Mouse (Mus musculus) liver, embryonic 14.5 days (tissue): ENCODE results near the gene Dync1i2. TPM values are rescaled to one million over a fixed set of nuclear protein-coding genes. Genes with fewer than 3 reads are reported as not detected.
A peak's percentile ranks its signal among the peaks of the same experiment; 100 is the strongest.

Experiments
- ATAC-seq: fragments of 200-750 bp; cut with Nextera tagmentation; 2 replicates; pipeline ENCODE4 v1.8.0; 2017; ENCODE audit warnings: moderate number of reproducible peaks, mild to moderate bottlenecking, moderate library complexity; ENCODE audit not compliant: insufficient read depth
- DNase-seq, 3 experiments: peaks; one replicate each; pipeline ENCODE4 v3.0.0-alpha.2; 2012 to 2013; ENCODE audit warnings: low read depth in 3 of 3, low spot score in 3 of 3
- H3K27ac ChIP-seq: fragments of 300-500 bp; sonication (generic); 2 replicates; pipeline ENCODE4 v1.5.1; 2014; ENCODE audit warnings: moderate library complexity, mild to moderate bottlenecking, control low read depth, inconsistent platforms
- H3K27me3 ChIP-seq: fragments of 300-500 bp; sonication (generic); 2 replicates; pipeline ENCODE4 v1.6.1; 2014; ENCODE audit warnings: mild to moderate bottlenecking, low read length, moderate library complexity; ENCODE audit not compliant: control insufficient read depth, insufficient read depth
- H3K36me3 ChIP-seq: fragments of 300-500 bp; sonication (generic); replicated peaks from 2 replicates; pipeline ENCODE4 v1.6.1; 2014; ENCODE audit warnings: low read depth; ENCODE audit not compliant: control insufficient read depth, insufficient read depth
- H3K4me1 ChIP-seq, 2 experiments: fragments of 200-500 bp in 1 of 2; fragments of 300-500 bp in 1 of 2; sonication (generic) in 1 of 2; replicated peaks; 2 replicates each; pipeline ENCODE4 v1.6.1; 2012 to 2014; ENCODE audit warnings: antibody characterized with exemption in 1 of 2, inconsistent platforms in 1 of 2, low read length in 1 of 2; ENCODE audit not compliant: control insufficient read depth in 2 of 2, insufficient read depth in 2 of 2
- H3K4me2 ChIP-seq: fragments of 300-500 bp; sonication (generic); 2 replicates; pipeline ENCODE4 v1.6.1; 2014; ENCODE audit warnings: low read depth, mild to moderate bottlenecking, control low read depth, moderate library complexity
- H3K4me3 ChIP-seq, 2 experiments: fragments of 200-500 bp in 1 of 2; fragments of 300-500 bp in 1 of 2; sonication (generic) in 1 of 2; 2 replicates each; pipeline ENCODE4 v1.5.1; 2012 to 2014; ENCODE audit warnings: low read depth in 2 of 2, low read length in 2 of 2, mild to moderate bottlenecking in 2 of 2, control low read depth in 1 of 2, inconsistent platforms in 1 of 2, moderate library complexity in 1 of 2; ENCODE audit not compliant: insufficient read depth in 1 of 2
- H3K9ac ChIP-seq: fragments of 300-500 bp; sonication (generic); replicated peaks from 2 replicates; pipeline ENCODE4 v1.6.1; 2014; ENCODE audit warnings: mild to moderate bottlenecking, control low read depth, moderate library complexity
- H3K9me3 ChIP-seq: fragments of 300-500 bp; sonication (generic); 2 replicates; pipeline ENCODE4 v1.6.1; 2016; ENCODE audit warnings: low read length, mixed read lengths; ENCODE audit not compliant: control insufficient read depth
- CTCF ChIP-seq: IDR thresholded peaks from 2 replicates; pipeline ENCODE4 v1.5.1; 2016; ENCODE audit warnings: antibody characterized with exemption, low read depth, control low read depth
- EP300 ChIP-seq: IDR thresholded peaks from 2 replicates; pipeline ENCODE4 v1.6.1; 2016; ENCODE audit warnings: antibody characterized with exemption, low read depth
- WGBS: fragments of 180-500 bp; shearing (Covaris S2); extraction: QIAGEN DNeasy Blood & Tissue Kit; methylation state at CpG from one replicate; pipeline ENCODE4 v1.1.7; 2014; ENCODE audit not compliant: insufficient replicate concordance; 5-methylcytosine and 5-hydroxymethylcytosine counted together
- polyA plus RNA-seq, 2 experiments: library from polyadenylated mRNA; depleted of rRNA in 1 of 2; stranded (reverse) in 1 of 2; unstranded in 1 of 2; fragments of >200 nt; fragmentation: Nextera tagmentation in 1 of 2; extraction: Ambion mirVana in 1 of 2; gene quantifications; 2 replicates each; pipeline versions ENCODE4 v1.2.1 to v1.2.3; 2012 to 2014

Gene Dync1i2
- polyA plus RNA-seq, 2 experiments, result 24.8 to 29.9 TPM

DNA sequence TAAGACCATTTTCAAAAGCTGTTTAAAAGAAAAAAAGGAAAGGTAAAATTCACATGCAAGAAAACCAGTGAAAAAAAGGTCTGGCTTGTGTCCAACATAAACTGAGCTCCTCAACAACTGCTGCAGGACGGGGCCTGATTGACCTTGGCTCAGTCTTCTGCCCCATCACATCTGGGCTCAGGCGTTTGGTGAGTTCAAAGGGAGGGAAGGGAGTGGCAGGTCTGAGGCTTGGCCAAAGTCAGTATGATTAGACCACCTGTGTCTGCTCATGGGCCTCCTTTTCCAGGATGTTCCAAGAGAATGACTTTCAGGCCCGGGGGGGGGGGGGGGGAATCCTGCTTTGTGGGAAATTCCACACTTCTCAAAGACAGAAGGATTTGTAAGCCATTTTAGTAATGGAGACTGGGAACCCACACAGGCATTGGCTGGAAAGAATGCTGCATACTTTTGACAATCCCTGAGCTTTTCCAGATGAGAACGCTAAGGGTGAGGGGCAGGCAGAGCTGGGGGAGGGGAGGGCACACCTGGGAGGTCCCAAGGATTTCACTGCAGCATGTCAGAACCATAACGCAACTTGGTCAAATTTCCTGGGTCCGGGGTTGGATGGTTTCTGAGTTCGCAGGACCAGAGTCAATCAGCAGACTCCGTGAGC lies 30.8 kb upstream of the Dync1i2 start:
- H3K9ac ChIP-seq, result no peak overlapping the region
- H3K9me3 ChIP-seq, result no peaks in the 10 kb centered on the region
- peaks cover 0 to 6% of the 10 kb centered on the region in 2 experiments; a peak in 3 of 4 replicates for H3K4me1 ChIP-seq
- H3K36me3 ChIP-seq, result no peaks in the 10 kb centered on the region
- DNase-seq, result no peak
- no peak for TF ChIP-seq EP300
- TF ChIP-seq CTCF, result no peak
- no peak overlapping the region for H3K4me2 ChIP-seq
- H3K4me3 ChIP-seq, result no peak overlapping the region
- H3K27ac ChIP-seq, result no peak overlapping the region
- ATAC-seq, result no peak
- no peaks in the 10 kb centered on the region for H3K27me3 ChIP-seq
- 55% methylated on average over 8 of the region's 8 CpGs for WGBS

DNA sequence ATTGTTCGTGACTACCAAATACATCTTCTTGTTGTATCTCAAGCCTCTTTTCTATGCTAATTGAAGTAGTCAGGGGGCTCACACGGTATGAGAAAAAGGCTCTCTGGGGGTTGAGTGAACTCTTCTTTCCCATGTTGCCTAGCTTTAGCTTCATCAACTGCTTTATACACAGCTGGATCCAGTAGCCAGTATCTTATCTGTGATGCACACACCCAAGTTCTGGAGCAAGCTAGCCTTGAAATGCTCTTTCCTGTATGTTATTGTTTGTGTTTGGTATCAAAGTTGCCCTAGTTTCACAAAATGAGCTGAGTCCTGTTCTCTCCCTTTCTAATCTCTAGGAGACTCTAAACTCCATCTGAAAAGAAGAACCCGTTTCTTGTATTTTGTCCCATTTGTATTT lies 23.6 kb upstream of the Dync1i2 start:
- H3K27ac ChIP-seq, result no peak overlapping the region
- no peak overlapping the region for H3K4me3 ChIP-seq
- no peaks in the 10 kb centered on the region for H3K36me3 ChIP-seq
- TF ChIP-seq CTCF, result no peak
- TF ChIP-seq EP300, result peak; percentile 66
- no peaks in the 10 kb centered on the region for H3K9me3 ChIP-seq
- no peak overlapping the region for H3K4me2 ChIP-seq
- WGBS, result 33% methylated on average over 3 of the region's 3 CpGs
- H3K27me3 ChIP-seq, result peaks cover 10% of the 10 kb centered on the region
- H3K9ac ChIP-seq, result no peak overlapping the region
- peak; percentile 76; the same call in 1 of the 2 replicates for ATAC-seq
- H3K4me1 ChIP-seq, result peaks cover 0 to 6% of the 10 kb centered on the region in 2 experiments
- peak; percentile 42 to 61 (median 48) for DNase-seq

DNA sequence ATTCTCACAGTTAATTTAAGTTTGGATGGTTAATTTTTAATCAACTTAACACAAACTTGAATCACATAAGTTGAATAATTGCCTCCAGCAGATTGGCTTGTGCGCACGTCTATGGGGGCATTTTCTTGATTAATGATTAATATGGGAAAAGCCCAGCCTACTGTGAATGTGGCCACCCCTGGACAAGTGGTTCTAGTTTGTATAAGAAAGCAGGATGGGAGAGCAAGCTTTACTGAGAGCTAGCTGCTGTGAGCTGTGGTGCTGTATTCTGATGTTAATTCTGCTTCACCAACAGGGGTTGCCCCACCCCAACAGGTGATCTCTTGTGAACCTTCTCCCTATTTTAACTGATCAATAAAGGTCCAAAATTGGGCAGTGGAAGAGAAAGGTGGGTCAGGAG lies 22.6 kb upstream of the Dync1i2 start:
- Histone ChIP-seq H3K4me3 (no peak overlapping the region), H3K27me3 (peaks cover 10% of the 10 kb centered on the region), H3K4me1 (peaks cover 0 to 6% of the 10 kb centered on the region in 2 experiments), H3K9ac (no peak overlapping the region), H3K4me2 (no peak overlapping the region), H3K27ac (no peak overlapping the region), H3K36me3 (no peaks in the 10 kb centered on the region), H3K9me3 (no peaks in the 10 kb centered on the region)
- WGBS, result 67% methylated on average over 2 of the region's 2 CpGs
- no peak for TF ChIP-seq EP300
- TF ChIP-seq CTCF, result no peak
- ATAC-seq (no peak), DNase-seq (no peak)

DNA sequence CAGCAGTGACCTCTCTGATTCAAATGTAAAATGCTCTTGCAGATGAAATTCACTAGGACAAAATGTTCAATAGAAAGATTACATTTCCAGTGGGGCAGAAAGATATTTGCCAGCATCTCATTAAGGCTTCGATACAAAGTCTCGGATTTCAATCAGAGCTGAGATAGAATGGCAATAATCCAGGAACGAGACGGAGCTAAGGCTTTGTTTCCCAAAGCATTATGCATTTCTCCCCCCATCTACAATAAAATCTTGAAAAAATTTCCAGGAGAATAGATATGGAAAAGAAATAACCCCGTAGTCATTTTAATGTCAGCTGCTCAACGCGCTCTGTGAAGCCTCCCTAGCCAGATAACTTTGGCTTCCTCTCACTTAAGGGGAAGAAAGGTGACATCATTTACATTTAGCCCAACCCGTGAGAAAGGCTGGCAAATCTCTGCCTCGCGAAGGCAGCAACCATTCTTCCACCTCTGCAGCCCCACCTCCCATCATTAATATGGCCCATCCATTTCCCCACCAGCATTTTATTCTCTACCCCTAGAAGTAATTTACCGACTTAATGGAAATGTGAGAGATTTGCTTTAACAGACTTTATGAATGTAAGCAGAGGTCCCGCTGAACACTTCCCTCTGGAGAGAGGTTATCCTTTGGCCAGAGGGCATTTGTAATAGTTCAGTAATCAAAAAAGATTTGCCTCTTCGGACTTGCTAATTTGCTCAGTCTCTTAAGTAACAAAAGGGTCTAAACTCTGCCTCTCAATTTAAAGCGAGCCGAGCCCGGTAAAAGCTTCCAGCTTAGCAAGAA lies 19.9 kb upstream of the Dync1i2 start:
- DNase-seq (no peak), ATAC-seq (no peak)
- Histone ChIP-seq H3K27ac (no peak overlapping the region), H3K4me3 (no peak overlapping the region), H3K4me2 (no peak overlapping the region), H3K36me3 (no peaks in the 10 kb centered on the region), H3K9ac (no peak overlapping the region), H3K27me3 (peaks cover 10% of the 10 kb centered on the region), H3K4me1 (peaks cover 0 to 6% of the 10 kb centered on the region in 2 experiments; a peak in 3 of 4 replicates), H3K9me3 (no peaks in the 10 kb centered on the region)
- WGBS, result 38% methylated on average over 16 of the region's 16 CpGs
- TF ChIP-seq CTCF (no peak), EP300 (no peak)

DNA sequence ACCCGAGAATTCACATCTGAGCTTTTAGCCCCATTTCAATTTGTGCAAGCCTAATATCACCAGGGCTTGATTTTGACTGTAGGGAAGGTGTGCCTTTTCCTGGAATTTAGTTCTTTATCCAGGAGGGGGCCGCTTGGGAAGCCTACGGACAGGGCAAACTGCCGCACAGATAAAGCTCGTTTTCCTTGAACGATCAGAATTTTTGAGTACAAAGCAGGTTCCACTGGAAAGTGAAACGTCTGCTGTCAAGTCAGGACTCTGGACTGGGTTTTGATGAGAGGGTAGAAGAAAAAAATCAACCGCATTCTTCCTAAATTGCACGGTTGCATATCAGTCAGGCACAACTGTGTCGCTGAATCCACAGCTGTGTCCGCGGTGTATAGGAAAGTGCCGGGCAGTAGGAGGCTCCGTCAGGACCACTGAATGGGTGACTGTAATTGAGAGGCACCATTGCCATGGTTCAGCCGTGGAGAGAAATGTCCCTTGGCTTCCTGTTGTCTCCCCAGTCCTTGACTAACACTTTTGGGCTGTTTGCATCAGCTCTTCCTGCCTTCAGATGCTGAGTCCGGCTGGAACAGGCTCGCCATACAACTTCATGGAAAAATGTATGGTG lies 19.2 kb upstream of the Dync1i2 start:
- WGBS, result 55% methylated on average over 17 of the region's 17 CpGs
- ATAC-seq (no peak), DNase-seq (no peak)
- H3K27me3 ChIP-seq, result peaks cover 10% of the 10 kb centered on the region
- no peak overlapping the region for H3K4me2 ChIP-seq
- H3K4me1 ChIP-seq, result peaks cover 0 to 6% of the 10 kb centered on the region in 2 experiments; a peak in 3 of 4 replicates
- no peak overlapping the region for H3K27ac ChIP-seq
- no peak overlapping the region for H3K4me3 ChIP-seq
- no peaks in the 10 kb centered on the region for H3K9me3 ChIP-seq
- no peak overlapping the region for H3K9ac ChIP-seq
- TF ChIP-seq EP300, result no peak
- no peak for TF ChIP-seq CTCF
- no peaks in the 10 kb centered on the region for H3K36me3 ChIP-seq
